ENCODE assay signal across 8 mouse cellular contexts in genomic region chr19:32343937-32344737, GRCm38 (mm10). TPM values are rescaled to one million over a fixed set of nuclear protein-coding genes. Genes with fewer than 3 reads are reported as not detected.
DNase-seq lines count a peak whose midpoint lies in the region; ATAC-seq lines count a peak whose summit lies in the region.

No protein-coding gene starts in this region.

- 0 out of 2 replicates have a peak overlapping the region, but pooled peaks have one; percentile 17 for H3K27ac ChIP-seq in brown adipose tissue, adult 24 weeks (replicated peaks; ENCODE audit: low read depth, low read length)
- peak overlapping the region; percentile 52 for H3K27ac ChIP-seq in hindbrain, embryonic 13.5 days
- H3K27ac ChIP-seq in midbrain, embryonic 15.5 days: peak overlapping the region; percentile 45

- H3K27me3 ChIP-seq in hindbrain, embryonic 13.5 days: no peaks in the 10 kb centered on the region
- no peaks in the 10 kb centered on the region for H3K27me3 ChIP-seq in midbrain, embryonic 15.5 days (replicated peaks)

- peaks cover 23% of the 10 kb centered on the region for H3K4me1 ChIP-seq in brown adipose tissue, adult 24 weeks (ENCODE audit: control insufficient read depth, insufficient read depth, insufficient read length, low read length)
- peaks cover 24% of the 10 kb centered on the region for H3K4me1 ChIP-seq in hindbrain, embryonic 13.5 days (replicated peaks)
- peaks cover 11% of the 10 kb centered on the region for H3K4me1 ChIP-seq in midbrain, embryonic 15.5 days

- WGBS in hindbrain, embryonic 13.5 days: 3% methylated on average over 17 of the region's 17 CpGs
- 5% methylated on average over 17 of the region's 17 CpGs for WGBS in midbrain, embryonic 15.5 days

- ATAC-seq in hindbrain, embryonic 13.5 days (ENCODE audit: low FRiP score): peak; percentile 59
- ATAC-seq in midbrain, embryonic 15.5 days (replicated peaks): peak; percentile 72

- no peak overlapping the region for H3K4me3 ChIP-seq in brown adipose tissue, adult 24 weeks (ENCODE audit: insufficient read depth, low read depth, low read length)
- H3K4me3 ChIP-seq in hindbrain, embryonic 13.5 days: peak overlapping the region; percentile 25
- peak overlapping the region; percentile 30 for H3K4me3 ChIP-seq in midbrain, embryonic 15.5 days

- H3K4me2 ChIP-seq in hindbrain, embryonic 13.5 days: peak overlapping the region; percentile 49
- peak overlapping the region; percentile 51 for H3K4me2 ChIP-seq in midbrain, embryonic 15.5 days

- H3K9me3 ChIP-seq in hindbrain, embryonic 13.5 days: no peaks in the 10 kb centered on the region
- no peaks in the 10 kb centered on the region for H3K9me3 ChIP-seq in midbrain, embryonic 15.5 days

- H3K36me3 ChIP-seq in hindbrain, embryonic 13.5 days: peaks cover 4% of the 10 kb centered on the region; the same call in 1 of the 2 replicates
- no peaks in the 10 kb centered on the region for H3K36me3 ChIP-seq in midbrain, embryonic 15.5 days (replicated peaks)

- H3K9ac ChIP-seq in hindbrain, embryonic 13.5 days: peak overlapping the region; percentile 63
- H3K9ac ChIP-seq in midbrain, embryonic 15.5 days: peak overlapping the region; percentile 18; the same call in 1 of the 2 replicates

- DNase-seq in kidney, adult 9 months: peak; percentile 49
- no peak for DNase-seq in kidney, postnatal 14 days
- no peak for DNase-seq in gastrocnemius, adult 18-20 months (ENCODE audit: low spot score)
- no peak for DNase-seq in adrenal gland, adult 8-10 months
- DNase-seq in cerebellum, adult 9-11 months: no peak

RNA-seq across cellular contexts. Expression of gene Sgms1, which starts 45.4 kb away (rescaled TPM):
- polyA plus RNA-seq in brown adipose tissue, adult 24 weeks (2012; ENCODE audit: insufficient read depth, insufficient read length, missing spikeins): 14.6 and 17.3 TPM in 2 replicates
- polyA plus RNA-seq in hindbrain, embryonic 13.5 days (2015; fragmentation: Nextera tagmentation; extraction: Ambion mirVana): 17.7 and 19.1 TPM in 2 replicates
- polyA plus RNA-seq in midbrain, embryonic 15.5 days (2015; fragmentation: Nextera tagmentation; extraction: Ambion mirVana): 21.5 and 22.3 TPM in 2 replicates
- 10 to 100 TPM; 55.6 to 56.4 TPM for total RNA-seq in gastrocnemius, adult 18-20 months (2021)
- total RNA-seq in adrenal gland, adult 8-10 months (2022): 100 to 1,000 TPM in 2 of 4 experiments, 10 to 100 TPM in 2; 96.1 to 103 (median 101) TPM
